Mouse (Mus musculus): Measurements from ENCODE around the gene Fbxo21.

DNA sequence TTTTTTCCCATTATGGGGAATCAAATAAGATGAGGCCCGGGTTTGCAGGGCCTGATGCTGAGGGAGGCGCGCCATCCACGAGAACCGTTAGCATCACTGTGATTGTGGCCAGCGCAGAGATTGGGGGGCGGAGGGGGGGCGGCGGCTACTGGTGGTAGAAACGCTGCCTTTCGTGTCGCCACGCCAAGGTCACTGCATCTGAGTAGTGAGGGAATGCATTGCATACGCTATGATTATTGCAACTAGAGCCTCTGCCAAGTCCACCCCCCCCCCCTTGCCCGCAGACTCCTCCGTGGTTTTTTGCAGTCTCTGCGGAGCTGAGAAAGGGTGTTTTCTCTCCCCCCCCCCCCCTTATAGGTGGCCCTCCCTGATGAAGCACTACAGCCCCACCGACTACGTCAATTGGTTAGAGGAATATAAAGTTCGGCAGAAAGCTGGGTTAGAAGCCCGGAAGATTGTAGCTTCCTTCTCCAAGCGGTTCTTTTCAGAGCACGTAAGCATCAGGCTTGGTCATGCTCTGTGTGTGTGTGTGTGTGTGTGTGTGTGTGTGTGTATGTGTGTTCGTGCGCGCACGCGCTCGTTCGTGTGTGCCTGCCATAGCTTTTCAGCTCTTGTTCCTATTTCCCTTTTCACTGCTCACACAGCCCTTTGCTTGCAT, 1.1 kb downstream of the Fbxo21 start:
- no peak for TF ChIP-seq POLR2A (IDR thresholded peaks at IDR 0.05; ENCODE audit: low read depth, low read length)
- no peak for TF ChIP-seq CTCF (IDR thresholded peaks at IDR 0.05; ENCODE audit: extremely low read depth, insufficient read length, insufficient replicate concordance, low read depth, low read length)
